Mouse (Mus musculus) brain, embryonic 14.5 days (tissue): Measurements from ENCODE around the gene Plxna1.

Experiments
- CTCF ChIP-seq: fragments of 200-500 bp; IDR thresholded peaks from 2 replicates; pipeline ENCODE4 v1.5.1; 2012; ENCODE audit warnings: inconsistent platforms, mild to moderate bottlenecking, moderate library complexity, borderline replicate concordance; ENCODE audit not compliant: insufficient read depth, insufficient read length; ENCODE audit errors: extremely low read depth
- POLR2A ChIP-seq: fragments of 200-500 bp; IDR thresholded peaks from 2 replicates; pipeline ENCODE4 v1.6.1; 2012; ENCODE audit warnings: mild to moderate bottlenecking, inconsistent platforms, borderline replicate concordance; ENCODE audit not compliant: poor library complexity, insufficient read depth, insufficient read length, severe bottlenecking; ENCODE audit errors: extremely low read depth

- TF ChIP-seq CTCF (no peak), POLR2A (no peak)
Observed at GRCm38 (mm10) chr6:89407247-89407889, 44.9 kb upstream of the Plxna1 start.
